ENCODE assay signal across 9 mouse cellular contexts in the genomic region with DNA sequence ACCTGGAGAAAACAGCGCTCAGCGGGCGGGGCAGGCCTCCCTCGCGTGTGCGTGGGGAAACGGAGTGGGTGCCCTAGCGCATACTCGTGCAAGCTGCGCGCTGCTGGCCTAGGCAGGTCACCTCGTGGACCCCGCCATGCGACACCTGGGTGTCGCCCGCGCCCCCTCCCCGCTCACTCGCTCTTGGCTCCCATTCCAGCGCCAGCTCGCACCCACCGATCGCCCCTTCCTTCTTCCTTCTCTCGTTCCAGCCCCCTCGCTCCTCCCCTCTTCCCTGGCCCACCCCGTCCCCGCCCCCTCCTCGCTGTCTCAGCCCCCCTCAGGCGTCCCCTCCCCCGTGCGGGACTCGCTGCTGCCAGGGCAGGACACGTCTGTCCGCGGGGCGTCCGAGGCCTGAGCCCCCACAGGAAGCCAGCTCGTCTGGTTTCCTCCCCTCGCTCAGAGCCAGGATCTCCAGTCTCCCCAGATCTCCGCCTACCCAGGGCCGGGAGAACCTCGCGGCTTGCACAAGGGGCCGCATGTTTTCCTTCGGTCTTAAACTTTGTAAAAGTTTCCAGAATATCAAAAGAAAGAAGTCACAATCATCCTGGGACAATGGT. TPM values are rescaled to one million over a fixed set of nuclear protein-coding genes. Genes with fewer than 3 reads are reported as not detected.
DNase-seq lines count a peak whose midpoint lies in the region; ATAC-seq lines count a peak whose summit lies in the region.
"Had no signal": no experiment of that assay in that cellular context is flagged by ENCODE, and none has a peak within 500 bp of the region (broad histone marks: within the 10 kb centered on the region; RNA-seq: fewer than 3 reads in every experiment).

No protein-coding gene starts in this region.

- H3K9me3 ChIP-seq in heart, embryonic 15.5 days (replicated peaks), result no peaks in the 10 kb centered on the region

- peak overlapping the region; percentile 86 for H3K9ac ChIP-seq in heart, embryonic 15.5 days

- H3K4me3 ChIP-seq in heart, embryonic 15.5 days, result peak overlapping the region; percentile 92

- peaks cover 52% of the 10 kb centered on the region for H3K4me1 ChIP-seq in heart, embryonic 15.5 days (replicated peaks)

- H3K27me3 ChIP-seq in heart, embryonic 15.5 days, result no peaks in the 10 kb centered on the region

- peak; percentile 78 for ATAC-seq in heart, embryonic 15.5 days (replicated peaks; ENCODE audit: insufficient number of reproducible peaks, insufficient read depth, low FRiP score, low read depth)

- peak; percentile 69 for DNase-seq in gastrocnemius, postnatal 14 days
- no peak for DNase-seq in gastrocnemius, adult 18-20 months (ENCODE audit: low spot score)
- peak; percentile 90 for DNase-seq in embryo, embryonic 11 days
- DNase-seq in kidney, postnatal 4 days, result peak; percentile 83 to 88
- peak; percentile 85 for DNase-seq in mesoderm, embryonic 11.5 days (ENCODE audit: low read depth, low spot score)
- DNase-seq in thymus, postnatal 14 days, result peak; percentile 37
- DNase-seq in frontal cortex, postnatal 14 days (ENCODE audit: low spot score in 2 of 2), result no peak

- H3K4me2 ChIP-seq in heart, embryonic 15.5 days, result peak overlapping the region; percentile 94

- H3K36me3 ChIP-seq in heart, embryonic 15.5 days, result no peaks in the 10 kb centered on the region; the same call in 1 of the 2 replicates
- H3K36me3 ChIP-seq: G1E had no signal

- peak overlapping the region; percentile 87 for H3K27ac ChIP-seq in heart, embryonic 15.5 days

- intact Hi-C loops in gastrocnemius, postnatal 14 days (cut with DNase I; ENCODE audit: low total_unique reads), result no loop called here

- under 1% methylated on average over 40 of the region's 45 CpGs for WGBS in heart, embryonic 15.5 days

RNA-seq across cellular contexts. Expression of a gene that starts 1.4 kb away (rescaled TPM):
- 1 to 10 TPM; 2.4 to 3.5 TPM for total RNA-seq in gastrocnemius, postnatal 14 days (2021)
- total RNA-seq in gastrocnemius, adult 18-20 months (2021), result under 1 TPM in 1 of 2 experiments, not detected in 1; 0.64 TPM
- 7.9 and 12.1 TPM in 2 replicates for polyA plus RNA-seq in heart, embryonic 15.5 days (2015; fragmentation: Nextera tagmentation; extraction: Ambion mirVana)
- polyA plus RNA-seq: G1E had no signal

Comparison
In these comparisons a context has a peak if more than half of its experiments do, and no peak if none do; other contexts are left out.
1. DNase-seq: peak in gastrocnemius, postnatal 14 days (single experiment), embryo, embryonic 11 days (single experiment), kidney, postnatal 4 days (2 of 2), mesoderm, embryonic 11.5 days (single experiment) and thymus, postnatal 14 days (single experiment); none in gastrocnemius, adult 18-20 months (single experiment) and frontal cortex, postnatal 14 days (0 of 2).